Mouse (Mus musculus): Measurements from ENCODE around the gene Adam22.

Gene Adam22

GRCm38 (mm10) chr5:8367614-8368327 lies at the start of gene Adam22:
Gene Adam22, minus strand, starts transcription at chr5:8368160.
- no peak for DNase-seq (ENCODE audit: extremely low read depth, insufficient read length, low spot score)

- DNase-seq (ENCODE audit: extremely low read depth, insufficient read length, low spot score), result no peak
These were observed 49.5 kb upstream of the Adam22 start for GRCm38 (mm10) chr5:8417443-8417842.

GRCm38 (mm10) chr5:8416683-8417413 lies 48.9 kb upstream of the Adam22 start:
- no peak for DNase-seq (ENCODE audit: extremely low read depth, insufficient read length, low spot score)

GRCm38 (mm10) chr5:8408746-8409145 lies 40.8 kb upstream of the Adam22 start:
- DNase-seq (ENCODE audit: extremely low read depth, insufficient read length, low spot score), result no peak

- DNase-seq (ENCODE audit: extremely low read depth, insufficient read length, low spot score), result no peak
These were observed 29.8 kb upstream of the Adam22 start for GRCm38 (mm10) chr5:8397587-8398249.

- DNase-seq (ENCODE audit: extremely low read depth, insufficient read length, low spot score), result no peak
These were observed 26.1 kb upstream of the Adam22 start for GRCm38 (mm10) chr5:8393891-8394583.

- DNase-seq (ENCODE audit: extremely low read depth, insufficient read length, low spot score), result no peak
These were observed 6.4 kb upstream of the Adam22 start for GRCm38 (mm10) chr5:8374297-8374906.

GRCm38 (mm10) chr5:8373415-8373814 lies 5.5 kb upstream of the Adam22 start:
- no peak for DNase-seq (ENCODE audit: extremely low read depth, insufficient read length, low spot score)

- no peak for DNase-seq (ENCODE audit: extremely low read depth, insufficient read length, low spot score)
These were observed 821 bp upstream of the Adam22 start for GRCm38 (mm10) chr5:8368781-8369180.

GRCm38 (mm10) chr5:8368328-8368692 lies 350 bp upstream of the Adam22 start:
- DNase-seq (ENCODE audit: extremely low read depth, insufficient read length, low spot score), result no peak

- DNase-seq (ENCODE audit: extremely low read depth, insufficient read length, low spot score), result no peak
These were observed 968 bp downstream of the Adam22 start for GRCm38 (mm10) chr5:8366771-8367613.

GRCm38 (mm10) chr5:8362361-8362760 lies 5.6 kb downstream of the Adam22 start:
- no peak for DNase-seq (ENCODE audit: extremely low read depth, insufficient read length, low spot score)

GRCm38 (mm10) chr5:8357677-8358076 lies 10.3 kb downstream of the Adam22 start:
- no peak for DNase-seq (ENCODE audit: extremely low read depth, insufficient read length, low spot score)

GRCm38 (mm10) chr5:8356885-8357651 lies 10.9 kb downstream of the Adam22 start:
- DNase-seq (ENCODE audit: extremely low read depth, insufficient read length, low spot score), result no peak

- no peak for DNase-seq (ENCODE audit: extremely low read depth, insufficient read length, low spot score)
These were observed 11.6 kb downstream of the Adam22 start for GRCm38 (mm10) chr5:8356326-8356725.

- DNase-seq (ENCODE audit: extremely low read depth, insufficient read length, low spot score), result no peak
These were observed 18.4 kb downstream of the Adam22 start for GRCm38 (mm10) chr5:8349557-8349956.

- DNase-seq (ENCODE audit: extremely low read depth, insufficient read length, low spot score), result no peak
These were observed 21.6 kb downstream of the Adam22 start for GRCm38 (mm10) chr5:8346329-8346728.

GRCm38 (mm10) chr5:8343296-8343695 lies 24.7 kb downstream of the Adam22 start:
- DNase-seq (ENCODE audit: extremely low read depth, insufficient read length, low spot score), result no peak

- no peak for DNase-seq (ENCODE audit: extremely low read depth, insufficient read length, low spot score)
These were observed 26.3 kb downstream of the Adam22 start for GRCm38 (mm10) chr5:8341676-8342075.
